Mouse (Mus musculus) brain, embryonic 14.5 days (tissue): Measurements from ENCODE around the gene Comt.

Source experiments
- CTCF ChIP-seq: fragments of 200-500 bp; IDR thresholded peaks from 2 replicates; pipeline ENCODE4 v1.5.1; 2012; ENCODE audit warnings: inconsistent platforms, mild to moderate bottlenecking, moderate library complexity, borderline replicate concordance; ENCODE audit not compliant: insufficient read depth, insufficient read length; ENCODE audit errors: extremely low read depth
- POLR2A ChIP-seq: fragments of 200-500 bp; IDR thresholded peaks from 2 replicates; pipeline ENCODE4 v1.6.1; 2012; ENCODE audit warnings: mild to moderate bottlenecking, inconsistent platforms, borderline replicate concordance; ENCODE audit not compliant: poor library complexity, insufficient read depth, insufficient read length, severe bottlenecking; ENCODE audit errors: extremely low read depth

DNA sequence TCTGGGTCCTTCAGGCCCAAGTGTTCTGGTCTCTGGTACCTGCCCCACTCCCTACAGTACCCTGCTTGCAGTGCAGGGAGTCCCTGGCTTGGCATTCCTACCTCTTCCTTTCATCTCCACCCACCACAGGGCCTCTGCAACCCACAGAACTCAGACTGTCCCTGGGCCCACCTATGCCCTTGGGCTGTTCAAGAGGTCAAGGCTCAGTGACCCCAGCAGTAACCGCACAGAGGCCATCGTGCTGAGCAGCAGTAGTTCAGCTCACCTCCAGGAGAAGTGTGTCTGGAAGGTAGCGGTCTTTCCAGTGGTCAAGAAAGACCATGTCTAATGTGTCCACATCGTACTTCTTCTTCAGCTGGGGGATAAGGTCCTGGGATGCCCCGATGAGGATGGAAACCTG is 16.2 kb downstream of the Comt start:
- TF ChIP-seq CTCF (no peak), POLR2A (no peak)
